Mouse (Mus musculus) forebrain, embryonic 14.5 days (tissue): ENCODE results near the gene Capn12. TPM values are rescaled to one million over a fixed set of nuclear protein-coding genes. Genes with fewer than 3 reads are reported as not detected.
A peak's percentile ranks its signal among the peaks of the same experiment; 100 is the strongest.

Experiments used
- ATAC-seq: fragments of 200-750 bp; cut with Nextera tagmentation; 2 replicates; pipeline ENCODE4 v1.8.0; 2017; ENCODE audit warnings: mild to moderate bottlenecking, moderate library complexity
- DNase-seq: peaks from one replicate; pipeline ENCODE4 v3.0.0-alpha.2; 2015; ENCODE audit warnings: low spot score
- H3K27ac ChIP-seq: fragments of 300-500 bp; sonication (generic); 2 replicates; pipeline ENCODE4 v1.5.1; 2014; ENCODE audit warnings: low read depth, mild to moderate bottlenecking, control low read depth, low read length, moderate library complexity
- H3K27me3 ChIP-seq: fragments of 300-500 bp; sonication (generic); replicated peaks from 2 replicates; pipeline ENCODE4 v1.6.1; 2014; ENCODE audit warnings: low read length, control low read depth, mixed read lengths; ENCODE audit not compliant: control insufficient read depth, insufficient read depth
- H3K36me3 ChIP-seq: fragments of 300-500 bp; sonication (generic); 2 replicates; pipeline ENCODE4 v1.6.1; 2014; ENCODE audit warnings: low read length, control low read depth; ENCODE audit not compliant: control insufficient read depth, insufficient read depth
- H3K4me1 ChIP-seq: fragments of 300-500 bp; sonication (generic); 2 replicates; pipeline ENCODE4 v1.6.1; 2014; ENCODE audit warnings: antibody characterized with exemption, low read length, control low read depth; ENCODE audit not compliant: control insufficient read depth, insufficient read depth
- H3K4me2 ChIP-seq: fragments of 300-500 bp; sonication (generic); 2 replicates; pipeline ENCODE4 v1.6.1; 2014; ENCODE audit warnings: mild to moderate bottlenecking, control low read depth, low read length
- H3K4me3 ChIP-seq: fragments of 300-500 bp; sonication (generic); 2 replicates; pipeline ENCODE4 v1.5.1; 2014; ENCODE audit warnings: low read depth, low read length, control low read depth
- H3K9ac ChIP-seq: fragments of 300-500 bp; sonication (generic); 2 replicates; pipeline ENCODE4 v1.6.1; 2014; ENCODE audit warnings: mild to moderate bottlenecking, low read length, control low read depth, moderate library complexity
- H3K9me3 ChIP-seq: fragments of 300-500 bp; sonication (generic); replicated peaks from 2 replicates; pipeline ENCODE4 v1.6.1; 2016; ENCODE audit warnings: low read length, control low read depth, mixed read lengths; ENCODE audit not compliant: control insufficient read depth
- WGBS: fragments of 180-500 bp; shearing (Covaris S2); extraction: QIAGEN DNeasy Blood & Tissue Kit; methylation state at CpG from one replicate; pipeline ENCODE4 v1.1.7; 2014; 5-methylcytosine and 5-hydroxymethylcytosine counted together
- polyA plus RNA-seq: library from polyadenylated mRNA; unstranded; fragments of >200 nt; fragmentation: Nextera tagmentation; extraction: Ambion mirVana; gene quantifications from 2 replicates; pipeline ENCODE4 v1.2.1, GENCODE M21; 2014

Gene Capn12
- polyA plus RNA-seq, 1 experiment from 2014 or later = 0.11 TPM

- no peak overlapping the region for H3K4me2 ChIP-seq
- 95% methylated on average over 3 of the region's 3 CpGs for WGBS
- no peaks in the 10 kb centered on the region for H3K4me1 ChIP-seq
- H3K9ac ChIP-seq = no peak overlapping the region
- H3K27me3 ChIP-seq = no peaks in the 10 kb centered on the region
- H3K9me3 ChIP-seq = no peaks in the 10 kb centered on the region
- H3K4me3 ChIP-seq = no peak overlapping the region
- ATAC-seq = no peak
- no peak for DNase-seq
- peaks cover 99% of the 10 kb centered on the region for H3K36me3 ChIP-seq
- H3K27ac ChIP-seq = no peak overlapping the region
Observed at GRCm38 (mm10) chr7:28902809-28903208, 21.6 kb downstream of the Capn12 start.

- H3K9me3 ChIP-seq = no peaks in the 10 kb centered on the region
- ATAC-seq (no peak), DNase-seq (no peak)
- no peak overlapping the region for H3K27ac ChIP-seq
- no peak overlapping the region for H3K9ac ChIP-seq
- WGBS = 91% methylated on average over 10 of the region's 10 CpGs
- H3K4me2 ChIP-seq = no peak overlapping the region
- H3K36me3 ChIP-seq = peaks cover 97% of the 10 kb centered on the region
- no peak overlapping the region for H3K4me3 ChIP-seq
- no peaks in the 10 kb centered on the region for H3K4me1 ChIP-seq
- no peaks in the 10 kb centered on the region for H3K27me3 ChIP-seq
Observed at GRCm38 (mm10) chr7:28903778-28904177, 22.6 kb downstream of the Capn12 start.

- no peaks in the 10 kb centered on the region for H3K4me1 ChIP-seq
- DNase-seq = no peak
- no peak overlapping the region for H3K27ac ChIP-seq
- H3K4me3 ChIP-seq = no peak overlapping the region
- no peak for ATAC-seq
- no peak overlapping the region for H3K9ac ChIP-seq
- WGBS = 92% methylated on average over 5 of the region's 5 CpGs
- H3K9me3 ChIP-seq = no peaks in the 10 kb centered on the region
- H3K36me3 ChIP-seq = peaks cover 97% of the 10 kb centered on the region
- H3K27me3 ChIP-seq = no peaks in the 10 kb centered on the region
- H3K4me2 ChIP-seq = no peak overlapping the region
Observed at GRCm38 (mm10) chr7:28907195-28907594, 26.0 kb downstream of the Capn12 start.

- H3K4me1 ChIP-seq = no peaks in the 10 kb centered on the region
- ATAC-seq = no peak
- no peak overlapping the region for H3K27ac ChIP-seq
- 90% methylated on average over 4 of the region's 4 CpGs for WGBS
- no peaks in the 10 kb centered on the region for H3K9me3 ChIP-seq
- H3K27me3 ChIP-seq = no peaks in the 10 kb centered on the region
- peaks cover 97% of the 10 kb centered on the region for H3K36me3 ChIP-seq
- no peak overlapping the region for H3K4me3 ChIP-seq
- no peak for DNase-seq
- no peak overlapping the region for H3K4me2 ChIP-seq
- no peak overlapping the region for H3K9ac ChIP-seq
Observed at GRCm38 (mm10) chr7:28911632-28912031, 30.4 kb downstream of the Capn12 start.

GRCm38 (mm10) chr7:28913171-28913570, 31.9 kb downstream of the Capn12 start:
- Histone ChIP-seq H3K36me3 (peaks cover 96% of the 10 kb centered on the region), H3K4me2 (no peak overlapping the region), H3K27me3 (no peaks in the 10 kb centered on the region), H3K4me1 (peaks cover 2% of the 10 kb centered on the region), H3K9me3 (no peaks in the 10 kb centered on the region), H3K4me3 (no peak overlapping the region), H3K9ac (no peak overlapping the region), H3K27ac (no peak overlapping the region)
- DNase-seq (no peak), ATAC-seq (no peak)
- 92% methylated on average over 11 of the region's 11 CpGs for WGBS

- no peak overlapping the region for H3K4me2 ChIP-seq
- peaks cover 75% of the 10 kb centered on the region for H3K36me3 ChIP-seq
- no peak overlapping the region for H3K27ac ChIP-seq
- no peak overlapping the region for H3K9ac ChIP-seq
- no peak for ATAC-seq
- no peaks in the 10 kb centered on the region for H3K27me3 ChIP-seq
- no peaks in the 10 kb centered on the region for H3K9me3 ChIP-seq
- no peak for DNase-seq
- H3K4me1 ChIP-seq = peaks cover 22% of the 10 kb centered on the region
- H3K4me3 ChIP-seq = no peak overlapping the region
Observed at GRCm38 (mm10) chr7:28916491-28916890, 35.3 kb downstream of the Capn12 start.

- Histone ChIP-seq H3K4me1 (peaks cover 22% of the 10 kb centered on the region), H3K27me3 (no peaks in the 10 kb centered on the region), H3K9ac (no peak overlapping the region), H3K27ac (peak overlapping the region; percentile 29), H3K4me2 (no peak overlapping the region), H3K36me3 (peaks cover 62% of the 10 kb centered on the region), H3K4me3 (no peak overlapping the region), H3K9me3 (no peaks in the 10 kb centered on the region)
- DNase-seq (peak; percentile 75), ATAC-seq (peak; percentile 46; the same call in 1 of the 2 replicates)
- WGBS = 65% methylated on average over 10 of the region's 10 CpGs
Observed at GRCm38 (mm10) chr7:28917503-28918426, 36.5 kb downstream of the Capn12 start.

GRCm38 (mm10) chr7:28918540-28918939, 37.3 kb downstream of the Capn12 start:
- H3K27ac ChIP-seq = no peak overlapping the region
- WGBS = 89% methylated on average over 8 of the region's 8 CpGs

GRCm38 (mm10) chr7:28919815-28920214, 38.6 kb downstream of the Capn12 start:
- 4% methylated on average over 6 of the region's 6 CpGs for WGBS
- no peak overlapping the region for H3K4me3 ChIP-seq
- peaks cover 42% of the 10 kb centered on the region for H3K4me1 ChIP-seq
- DNase-seq (peak; percentile 95), ATAC-seq (peak; percentile 86)
- no peaks in the 10 kb centered on the region for H3K27me3 ChIP-seq
- 0 out of 2 replicates have a peak overlapping the region, but pooled peaks have one; percentile 17 for H3K9ac ChIP-seq
- H3K36me3 ChIP-seq = peaks cover 42% of the 10 kb centered on the region
- no peaks in the 10 kb centered on the region for H3K9me3 ChIP-seq
- H3K27ac ChIP-seq = peak overlapping the region; percentile 48; the same call in 1 of the 2 replicates
- H3K4me2 ChIP-seq = 0 out of 2 replicates have a peak overlapping the region, but pooled peaks have one; percentile 2

More at GRCm38 (mm10) chr7:28918540-28918939, 37.3 kb downstream of the Capn12 start:
- H3K4me2 ChIP-seq = no peak overlapping the region
- no peak for DNase-seq
- H3K9me3 ChIP-seq = no peaks in the 10 kb centered on the region
- H3K27me3 ChIP-seq = no peaks in the 10 kb centered on the region
- H3K9ac ChIP-seq = no peak overlapping the region
- no peak overlapping the region for H3K4me3 ChIP-seq
- peaks cover 29% of the 10 kb centered on the region for H3K4me1 ChIP-seq
- peaks cover 55% of the 10 kb centered on the region for H3K36me3 ChIP-seq
- ATAC-seq = no peak
